Mouse (Mus musculus) heart, embryonic 14.5 days (tissue): Measurements from ENCODE around the gene Tmie. TPM values are rescaled to one million over a fixed set of nuclear protein-coding genes. Genes with fewer than 3 reads are reported as not detected.

ENCODE experiments used
- ATAC-seq: fragments of 200-750 bp; cut with Nextera tagmentation; 2 replicates; pipeline ENCODE4 v1.8.0; 2017; ENCODE audit warnings: low read depth, moderate TSS enrichment; ENCODE audit not compliant: insufficient number of reproducible peaks, insufficient read depth, low FRiP score
- H3K27ac ChIP-seq, 2 experiments: fragments of 200-500 bp in 1 of 2; fragments of 300-500 bp in 1 of 2; sonication (generic) in 1 of 2; replicated peaks in 1 of 2; 2 replicates each; pipeline ENCODE4 v1.5.1; 2012 to 2014; ENCODE audit warnings: low read depth in 2 of 2, low read length in 2 of 2, control low read depth in 1 of 2, mild to moderate bottlenecking in 1 of 2, mixed read lengths in 1 of 2; ENCODE audit not compliant: control insufficient read depth in 1 of 2, insufficient read depth in 1 of 2
- H3K27me3 ChIP-seq: fragments of 300-500 bp; sonication (generic); 2 replicates; pipeline ENCODE4 v1.6.1; 2014; ENCODE audit warnings: mild to moderate bottlenecking, low read length, control low read depth; ENCODE audit not compliant: control insufficient read depth, insufficient read depth
- H3K36me3 ChIP-seq: fragments of 300-500 bp; sonication (generic); 2 replicates; pipeline ENCODE4 v1.6.1; 2014; ENCODE audit warnings: mild to moderate bottlenecking, control low read depth, low read length, mixed read lengths; ENCODE audit not compliant: control insufficient read depth, insufficient read depth
- H3K4me1 ChIP-seq, 2 experiments: fragments of 200-500 bp in 1 of 2; fragments of 300-500 bp in 1 of 2; sonication (generic) in 1 of 2; 2 replicates each; pipeline ENCODE4 v1.6.1; 2012 to 2014; ENCODE audit warnings: low read length in 2 of 2, control low read depth in 1 of 2, mixed read lengths in 1 of 2; ENCODE audit not compliant: control insufficient read depth in 2 of 2, insufficient read depth in 2 of 2
- H3K4me2 ChIP-seq: fragments of 300-500 bp; sonication (generic); 2 replicates; pipeline ENCODE4 v1.6.1; 2014; ENCODE audit warnings: mild to moderate bottlenecking, low read length
- H3K4me3 ChIP-seq, 2 experiments: fragments of 200-500 bp in 1 of 2; fragments of 300-500 bp in 1 of 2; sonication (generic) in 1 of 2; 2 replicates each; pipeline ENCODE4 v1.5.1; 2012 to 2014; ENCODE audit warnings: low read length in 2 of 2, mild to moderate bottlenecking in 2 of 2, control low read depth in 1 of 2, low read depth in 1 of 2, moderate library complexity in 1 of 2; ENCODE audit not compliant: control insufficient read depth in 1 of 2, insufficient read depth in 1 of 2
- H3K9ac ChIP-seq: fragments of 300-500 bp; sonication (generic); 2 replicates; pipeline ENCODE4 v1.6.1; 2014; ENCODE audit warnings: mild to moderate bottlenecking, low read length
- H3K9me3 ChIP-seq: fragments of 300-500 bp; sonication (generic); 2 replicates; pipeline ENCODE4 v1.6.1; 2016; ENCODE audit warnings: low read length, control low read depth; ENCODE audit not compliant: control insufficient read depth
- WGBS: fragments of 180-500 bp; shearing (Covaris S2); extraction: QIAGEN DNeasy Blood & Tissue Kit; methylation state at CpG from one replicate; pipeline ENCODE4 v1.1.7; 2014; 5-methylcytosine and 5-hydroxymethylcytosine counted together
- polyA plus RNA-seq: library from polyadenylated mRNA; unstranded; fragments of >200 nt; fragmentation: Nextera tagmentation; extraction: Ambion mirVana; gene quantifications from 2 replicates; pipeline ENCODE4 v1.2.1, GENCODE M21; 2014

The Tmie gene
- polyA plus RNA-seq, 1 experiment from 2014 or later, result 0.20 TPM

GRCm38 (mm10) chr9:110908631-110909016 is 28.7 kb upstream of the Tmie start:
- no peak for ATAC-seq
- WGBS, result 90% methylated on average over 3 of the region's 3 CpGs
- H3K4me3 ChIP-seq, result no peak overlapping the region
- H3K9ac ChIP-seq, result no peak overlapping the region
- H3K27ac ChIP-seq, result no peak overlapping the region
- H3K4me2 ChIP-seq, result no peak overlapping the region
- H3K4me1 ChIP-seq, result no peaks in the 10 kb centered on the region
- no peaks in the 10 kb centered on the region for H3K27me3 ChIP-seq
- no peaks in the 10 kb centered on the region for H3K36me3 ChIP-seq
- H3K9me3 ChIP-seq, result peaks cover 4% of the 10 kb centered on the region; the same call in 1 of the 2 replicates

- ATAC-seq, result no peak
- Histone ChIP-seq H3K4me1 (no peaks in the 10 kb centered on the region), H3K4me2 (no peak overlapping the region), H3K9me3 (peaks cover 4% of the 10 kb centered on the region; the same call in 1 of the 2 replicates), H3K36me3 (no peaks in the 10 kb centered on the region), H3K27me3 (no peaks in the 10 kb centered on the region), H3K4me3 (no peak overlapping the region), H3K27ac (no peak overlapping the region), H3K9ac (no peak overlapping the region)
- WGBS, result 75% methylated on average over 4 of the region's 4 CpGs
These were observed 28.1 kb upstream of the Tmie start for GRCm38 (mm10) chr9:110907838-110908630.

GRCm38 (mm10) chr9:110907201-110907837 is 27.4 kb upstream of the Tmie start:
- Histone ChIP-seq H3K36me3 (no peaks in the 10 kb centered on the region), H3K9me3 (peaks cover 4% of the 10 kb centered on the region; the same call in 1 of the 2 replicates), H3K4me2 (no peak overlapping the region), H3K27ac (no peak overlapping the region), H3K4me1 (no peaks in the 10 kb centered on the region), H3K4me3 (no peak overlapping the region), H3K9ac (no peak overlapping the region), H3K27me3 (no peaks in the 10 kb centered on the region)
- WGBS, result 83% methylated on average over 11 of the region's 11 CpGs
- no peak for ATAC-seq

GRCm38 (mm10) chr9:110902271-110902670 is 22.4 kb upstream of the Tmie start:
- H3K4me3 ChIP-seq, result no peak overlapping the region
- no peak overlapping the region for H3K4me2 ChIP-seq
- H3K4me1 ChIP-seq, result no peaks in the 10 kb centered on the region; a peak in 1 of 4 replicates
- peaks cover 3% of the 10 kb centered on the region; the same call in 1 of the 2 replicates for H3K9me3 ChIP-seq
- no peak for ATAC-seq
- no peak overlapping the region for H3K27ac ChIP-seq
- 59% methylated on average over 4 of the region's 4 CpGs for WGBS
- H3K9ac ChIP-seq, result no peak overlapping the region
- no peaks in the 10 kb centered on the region for H3K36me3 ChIP-seq
- no peaks in the 10 kb centered on the region for H3K27me3 ChIP-seq

GRCm38 (mm10) chr9:110901204-110901603 is 21.3 kb upstream of the Tmie start:
- H3K4me3 ChIP-seq, result no peak overlapping the region
- H3K9ac ChIP-seq, result no peak overlapping the region
- H3K27ac ChIP-seq, result no peak overlapping the region
- H3K36me3 ChIP-seq, result no peaks in the 10 kb centered on the region
- H3K27me3 ChIP-seq, result no peaks in the 10 kb centered on the region
- H3K4me2 ChIP-seq, result no peak overlapping the region
- 83% methylated on average over 6 of the region's 6 CpGs for WGBS
- ATAC-seq, result no peak
- no peaks in the 10 kb centered on the region for H3K9me3 ChIP-seq
- peaks cover 4% of the 10 kb centered on the region in 2 experiments; a peak in 3 of 4 replicates for H3K4me1 ChIP-seq

GRCm38 (mm10) chr9:110899451-110900008 is 19.6 kb upstream of the Tmie start:
- Histone ChIP-seq H3K27ac (no peak overlapping the region), H3K4me1 (peaks cover 4 to 6% of the 10 kb centered on the region in 2 experiments; a peak in 3 of 4 replicates), H3K4me2 (no peak overlapping the region), H3K9ac (no peak overlapping the region; the same call in 1 of the 2 replicates), H3K4me3 (no peak overlapping the region), H3K36me3 (no peaks in the 10 kb centered on the region), H3K9me3 (no peaks in the 10 kb centered on the region), H3K27me3 (peaks cover 5% of the 10 kb centered on the region; the same call in 1 of the 2 replicates)
- WGBS, result 36% methylated on average over 10 of the region's 10 CpGs
- ATAC-seq, result no peak

- Histone ChIP-seq H3K9me3 (no peaks in the 10 kb centered on the region), H3K4me1 (peaks cover 4 to 6% of the 10 kb centered on the region in 2 experiments; a peak in 3 of 4 replicates), H3K9ac (no peak overlapping the region), H3K27ac (no peak overlapping the region), H3K27me3 (peaks cover 7% of the 10 kb centered on the region; the same call in 1 of the 2 replicates), H3K4me3 (no peak overlapping the region), H3K36me3 (no peaks in the 10 kb centered on the region), H3K4me2 (peak overlapping the region; percentile 31; the same call in 1 of the 2 replicates)
- WGBS, result 12% methylated on average over 6 of the region's 6 CpGs
- no peak for ATAC-seq
These were observed 16.7 kb upstream of the Tmie start for GRCm38 (mm10) chr9:110896595-110896994.
